Mouse (Mus musculus) gonadal fat pad, adult 2 months (tissue): ENCODE data around the gene Aipl1. TPM values are rescaled to one million over a fixed set of nuclear protein-coding genes. Genes with fewer than 3 reads are reported as not detected.

Experiments used
- DNase-seq: peaks from one replicate; pipeline ENCODE4 v3.0.0-alpha.2; 2012; ENCODE audit warnings: low read depth
- polyA plus RNA-seq: library from polyadenylated mRNA; depleted of rRNA; stranded (reverse); fragments of >200 nt; gene quantifications from 2 replicates; pipeline ENCODE4 v1.2.3, GENCODE M21; 2012; rRNA removed

The Aipl1 gene
- 0.09 and 0.11 TPM in 2 replicates for polyA plus RNA-seq

GRCm38 (mm10) chr11:72037409-72037808 lies at the start of gene Aipl1:
Gene Aipl1, minus strand, starts transcription at chr11:72037509.
- DNase-seq = no peak

DNA sequence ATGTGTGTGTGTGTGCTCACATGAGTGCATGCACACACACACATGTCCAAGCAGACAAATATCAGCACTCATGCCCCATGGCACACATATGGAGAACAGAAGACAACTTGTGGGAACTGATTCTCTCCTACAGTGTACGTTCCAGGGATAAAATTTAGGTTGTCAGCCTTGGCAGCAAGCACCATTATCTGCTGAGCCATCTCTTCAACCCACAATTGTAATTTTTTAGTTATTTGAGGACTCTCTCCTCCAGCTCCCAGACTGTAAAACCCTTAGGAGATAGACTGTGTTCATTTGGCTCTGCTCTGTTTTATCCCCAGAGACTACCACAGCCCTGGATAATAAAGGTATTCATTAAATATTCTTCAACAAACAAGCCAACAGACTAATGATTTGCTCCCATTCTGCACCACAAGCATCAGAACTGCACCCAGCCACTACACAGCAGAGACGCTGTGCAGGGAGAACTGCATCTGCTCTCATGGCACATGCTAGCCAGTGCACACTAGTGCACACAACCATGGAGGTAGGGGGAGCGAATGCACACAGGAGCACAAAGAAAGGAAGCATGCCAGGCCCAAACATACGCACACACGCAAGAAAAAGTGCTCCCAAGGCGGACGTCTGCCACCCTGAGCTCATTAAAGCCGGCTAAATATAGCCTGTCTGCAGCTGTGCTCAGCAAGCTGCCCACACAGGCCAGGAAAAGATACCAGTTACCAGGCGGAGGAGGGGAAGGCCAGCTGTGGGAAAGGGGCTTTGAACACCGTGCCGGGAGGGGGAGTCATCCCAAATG lies 49.1 kb upstream of the Aipl1 start:
- no peak for DNase-seq

- no peak for DNase-seq
These were observed 47.0 kb upstream of the Aipl1 start for GRCm38 (mm10) chr11:72084337-72084736.

GRCm38 (mm10) chr11:72082601-72083000 lies 45.3 kb upstream of the Aipl1 start:
- no peak for DNase-seq

- no peak for DNase-seq
These were observed 43.2 kb upstream of the Aipl1 start for GRCm38 (mm10) chr11:72080461-72080860.

- no peak for DNase-seq
These were observed 41.3 kb upstream of the Aipl1 start for GRCm38 (mm10) chr11:72078647-72079046.

DNA sequence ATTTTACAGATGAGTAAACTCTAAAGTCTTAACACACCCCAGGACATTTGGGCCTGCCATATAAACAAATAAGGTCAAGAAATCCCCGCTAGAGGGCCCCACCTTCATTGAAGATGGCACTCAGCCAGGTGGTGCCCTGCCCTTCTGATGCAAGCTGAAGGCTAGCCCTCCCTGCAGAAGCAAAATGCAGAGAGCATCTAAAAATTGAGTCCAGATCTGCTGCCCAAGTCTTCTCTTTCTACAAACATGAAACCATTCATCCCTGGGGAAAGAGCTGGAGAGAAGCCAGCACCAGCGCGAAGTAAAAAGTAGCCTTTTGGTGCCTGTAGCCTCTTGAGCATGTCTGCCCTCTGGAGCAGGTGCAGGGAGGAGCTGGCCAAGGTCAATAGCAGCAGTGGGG lies 40.7 kb upstream of the Aipl1 start:
- no peak for DNase-seq

DNA sequence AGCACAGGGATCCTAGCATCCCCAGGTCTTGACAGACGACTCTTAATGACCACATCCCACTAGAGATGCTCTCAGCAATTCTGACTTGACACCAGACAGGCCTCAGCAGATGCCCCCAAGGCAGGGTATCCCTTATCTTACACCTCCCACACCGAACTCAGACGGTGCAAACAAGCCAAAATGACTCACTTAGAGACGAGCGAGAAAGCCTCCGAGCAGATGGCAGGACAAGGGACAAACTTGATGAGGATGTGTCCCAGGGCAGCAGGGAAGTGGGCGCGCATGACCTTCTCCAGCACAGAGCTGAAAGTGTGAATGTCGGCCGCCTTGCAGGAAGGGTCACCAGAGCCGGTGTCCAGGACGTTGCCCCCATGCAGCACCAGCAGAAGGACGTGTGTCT lies 36.9 kb upstream of the Aipl1 start:
- DNase-seq = no peak

DNA sequence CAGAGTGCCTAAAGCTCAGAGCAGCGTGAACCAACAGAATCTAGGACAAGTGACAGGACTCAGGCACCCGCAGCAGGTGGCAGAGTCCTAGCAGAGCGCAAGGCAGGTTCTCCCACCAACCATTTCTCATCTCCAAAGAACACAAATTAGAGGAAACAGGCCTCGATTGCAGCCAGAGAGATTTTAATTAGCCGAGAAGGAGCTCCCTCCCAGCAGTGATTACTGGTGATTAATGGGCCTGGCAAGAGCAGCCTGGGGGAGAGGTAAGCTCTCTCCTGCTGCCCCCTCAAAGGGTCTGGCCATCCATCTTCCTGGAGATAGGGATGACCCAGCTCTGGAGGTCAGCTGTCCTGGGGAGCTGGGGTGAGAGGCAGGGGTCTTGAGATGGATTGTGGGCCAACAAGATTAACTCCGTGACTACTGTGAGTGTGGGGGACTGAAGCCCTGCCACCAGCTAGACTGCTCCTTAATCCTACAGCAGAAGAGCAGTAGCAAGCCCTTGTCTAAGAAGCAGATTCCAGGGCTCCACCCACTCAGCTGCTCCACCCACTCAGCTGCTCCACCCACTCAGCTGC lies 35.1 kb upstream of the Aipl1 start:
- DNase-seq = no peak

DNA sequence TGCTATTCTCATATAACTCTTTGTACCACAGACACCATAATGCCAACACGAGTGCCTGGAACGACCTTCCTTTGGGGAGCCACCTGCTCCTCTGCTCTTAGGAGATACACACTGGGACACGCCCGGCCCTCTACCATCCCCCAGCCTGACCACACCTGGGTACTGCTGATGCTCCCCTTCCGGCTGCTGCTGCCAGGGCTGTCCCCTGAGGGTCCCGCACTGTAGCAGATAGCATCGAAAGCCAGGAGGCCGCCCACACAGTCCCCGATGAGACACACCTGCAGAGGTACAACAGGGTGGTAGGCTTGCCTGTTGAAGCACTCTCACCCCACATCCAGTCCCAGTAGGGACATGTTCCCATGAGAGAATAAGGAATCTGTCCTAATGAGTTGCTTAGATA lies 33.4 kb upstream of the Aipl1 start:
- no peak for DNase-seq

DNA sequence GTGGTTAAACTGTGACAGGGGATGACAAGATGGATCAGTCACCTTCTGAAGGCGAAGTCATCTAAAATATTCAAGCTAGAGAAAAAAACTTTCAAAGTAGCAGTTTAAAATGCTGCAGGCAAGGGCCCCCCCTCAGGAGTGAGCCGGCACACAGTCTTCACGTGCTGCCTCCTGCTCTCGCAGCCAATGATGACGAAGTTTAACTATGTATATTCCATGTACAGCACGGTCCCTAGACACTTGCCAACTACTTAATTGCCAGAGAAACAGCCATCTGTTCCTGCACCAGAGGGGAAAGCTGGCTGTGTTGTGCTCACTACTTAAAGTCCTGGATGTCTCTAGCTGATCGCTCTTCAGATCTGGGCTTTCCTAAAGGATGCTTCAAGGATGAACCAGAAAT lies 30.7 kb upstream of the Aipl1 start:
- DNase-seq = no peak

- no peak for DNase-seq
These were observed 30.0 kb upstream of the Aipl1 start for GRCm38 (mm10) chr11:72067326-72067725.

DNA sequence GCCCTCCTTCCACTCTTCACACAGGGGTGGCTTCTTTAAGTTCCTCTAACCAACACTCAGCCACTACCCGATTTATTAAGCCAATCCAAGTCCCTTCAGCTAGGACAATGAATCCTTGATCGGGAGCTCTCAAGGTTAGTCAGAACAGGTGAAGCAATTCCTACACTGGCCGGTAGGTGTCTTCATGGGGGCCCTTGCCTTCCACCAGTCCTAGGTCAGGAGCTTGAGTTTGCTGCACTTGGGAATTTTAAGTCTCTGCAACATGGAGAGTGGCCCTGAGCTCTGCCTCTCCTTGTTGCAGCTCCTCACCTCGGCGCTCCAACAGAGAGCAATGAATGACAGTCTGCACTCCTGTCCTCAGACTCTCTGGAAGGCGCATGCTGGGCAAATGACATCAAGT lies 29.0 kb upstream of the Aipl1 start:
- DNase-seq = no peak

GRCm38 (mm10) chr11:72065103-72065502 lies 27.8 kb upstream of the Aipl1 start:
- DNase-seq = no peak

- DNase-seq = no peak
These were observed 27.1 kb upstream of the Aipl1 start for GRCm38 (mm10) chr11:72064414-72064813.

DNA sequence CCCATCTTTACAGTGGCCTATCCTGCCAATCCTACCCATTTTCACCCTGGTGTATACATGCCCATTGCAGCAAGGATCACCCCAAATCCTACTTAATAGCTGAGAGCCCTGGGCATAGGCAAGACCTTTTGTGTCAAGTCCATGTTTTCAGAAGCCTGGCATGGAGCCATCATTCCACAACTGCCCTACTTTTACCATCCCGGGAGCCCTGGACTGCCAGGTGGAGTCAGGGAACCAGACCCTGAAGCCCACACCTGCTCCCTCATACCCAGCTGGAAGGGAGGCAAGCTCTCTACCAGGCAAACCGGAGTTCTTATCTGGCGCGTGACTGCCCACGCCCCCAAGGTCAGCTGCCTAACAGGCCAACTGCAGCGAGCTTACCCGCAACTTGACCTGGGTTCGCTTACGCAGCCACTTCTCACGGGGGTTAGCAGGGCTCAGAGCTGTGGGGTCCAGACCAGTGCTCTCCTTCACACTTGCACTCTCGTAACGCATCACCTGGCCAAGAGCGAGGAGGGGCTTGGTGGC lies 23.8 kb upstream of the Aipl1 start:
- no peak for DNase-seq

- DNase-seq = no peak
These were observed 23.1 kb upstream of the Aipl1 start for GRCm38 (mm10) chr11:72060416-72060815.

- no peak for DNase-seq
These were observed 19.9 kb upstream of the Aipl1 start for GRCm38 (mm10) chr11:72057166-72057565.

GRCm38 (mm10) chr11:72055176-72055575 lies 17.9 kb upstream of the Aipl1 start:
- DNase-seq = no peak

DNA sequence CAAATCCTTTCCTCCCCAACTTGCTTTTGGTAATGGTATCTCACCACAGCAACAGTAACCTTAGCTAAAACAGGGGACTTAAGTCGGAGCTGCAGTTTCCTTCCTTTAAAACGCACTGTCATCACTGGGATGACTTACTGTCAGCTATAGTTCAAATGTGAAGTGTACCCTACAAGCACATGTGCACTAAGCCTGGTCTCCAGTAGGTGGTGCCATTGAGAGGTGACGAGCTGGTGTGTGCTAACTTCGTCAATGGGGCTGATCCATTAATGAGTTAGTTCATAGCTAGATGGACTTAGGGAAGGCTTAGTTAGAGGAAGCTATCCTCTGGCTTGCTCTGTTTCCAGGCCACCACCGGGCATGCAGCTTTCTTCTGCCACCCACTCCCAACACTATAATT lies 15.3 kb upstream of the Aipl1 start:
- DNase-seq = no peak

DNA sequence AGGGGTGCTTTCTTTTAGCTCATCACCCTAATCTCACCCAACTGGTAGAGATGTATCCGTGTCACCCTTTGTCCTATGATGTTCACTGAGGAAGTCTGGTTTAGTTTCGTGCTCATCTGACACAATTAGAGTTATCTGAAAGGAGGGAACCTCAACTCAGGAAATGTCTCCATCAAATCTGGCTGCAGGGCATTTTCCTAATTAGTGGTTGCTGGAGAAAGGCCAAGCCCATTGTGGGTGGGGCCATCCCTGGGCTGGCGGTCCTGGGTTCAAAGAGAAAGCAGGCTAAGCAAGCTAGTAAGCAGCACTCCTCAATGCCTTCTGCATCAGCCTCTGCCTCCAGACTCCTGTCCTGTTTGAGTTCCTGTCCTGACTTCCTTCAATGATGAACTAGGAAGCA lies 14.9 kb upstream of the Aipl1 start:
- DNase-seq = no peak

- no peak for DNase-seq
These were observed 13.9 kb upstream of the Aipl1 start for GRCm38 (mm10) chr11:72050895-72051858.
